In the genomic region with DNA sequence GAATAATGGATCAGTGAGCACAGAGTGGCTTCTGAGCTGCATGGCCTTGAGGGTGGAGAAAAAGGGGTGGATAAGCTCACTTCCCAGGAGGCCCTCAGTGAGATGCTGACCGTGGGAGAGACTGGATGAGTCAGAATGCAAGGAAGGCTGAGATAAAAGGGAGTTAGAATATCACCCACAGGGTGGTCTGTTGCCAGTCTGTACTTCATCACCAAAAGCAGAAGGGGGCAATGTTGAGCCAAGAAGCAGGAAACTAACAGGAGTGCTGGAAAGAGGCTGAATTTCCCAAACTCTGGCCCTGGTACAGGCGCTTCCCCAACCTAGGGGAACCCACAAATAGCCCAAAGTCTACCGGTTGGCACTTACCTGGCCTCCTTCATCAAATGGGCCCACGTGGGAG, we compare ENCODE assay signal across 11 mouse cellular contexts. TPM values are rescaled to one million over a fixed set of nuclear protein-coding genes. Genes with fewer than 3 reads are reported as not detected.
DNase-seq lines count a peak whose midpoint lies in the region.
"Had no signal": no experiment of that assay in that cellular context is flagged by ENCODE, and none has a peak within 500 bp of the region (broad histone marks: within the 10 kb centered on the region; RNA-seq: fewer than 3 reads in every experiment).

No protein-coding gene starts in this region.

- no peaks in the 10 kb centered on the region for H3K27me3 ChIP-seq in heart, embryonic 10.5 days (ENCODE audit: insufficient read depth, poor library complexity, severe bottlenecking)
- H3K27me3 ChIP-seq: limb, embryonic 12.5 days; midbrain, embryonic 13.5 days had no signal

- H3K9me3 ChIP-seq in heart, embryonic 10.5 days: no peaks in the 10 kb centered on the region
- H3K9me3 ChIP-seq: limb, embryonic 12.5 days; midbrain, embryonic 13.5 days had no signal

- H3K27ac ChIP-seq in heart, embryonic 10.5 days: no peak overlapping the region
- H3K27ac ChIP-seq: limb, embryonic 12.5 days; midbrain, embryonic 13.5 days had no signal

- peak; percentile 34 for DNase-seq in adrenal gland, postnatal 14 days
- no peak for DNase-seq in adrenal gland, postnatal 25 days
- peak; percentile 27 for DNase-seq in heart, postnatal 4 days
- DNase-seq in heart, embryonic 10.5 days (ENCODE audit: low spot score): no peak
- peak; percentile 5 to 9 for DNase-seq in B cell, adult 2 months
- peak; percentile 3 for DNase-seq in forelimb bud, embryonic 11.5 days (ENCODE audit: low read depth, low spot score)
- no peak for DNase-seq in c-Kit-positive CD71-positive TER-119-positive erythroid progenitor cells, embryonic 14.5 days (ENCODE audit: low spot score)
- DNase-seq in urinary bladder, adult 18-20 months (ENCODE audit: low spot score in 2 of 2): no peak
- DNase-seq: kidney, postnatal 4 days had no signal

- H3K4me1 ChIP-seq in heart, embryonic 10.5 days: peaks cover 4% of the 10 kb centered on the region; the same call in 1 of the 2 replicates
- H3K4me1 ChIP-seq: limb, embryonic 12.5 days; midbrain, embryonic 13.5 days had no signal

- peaks cover 50% of the 10 kb centered on the region for H3K36me3 ChIP-seq in heart, embryonic 10.5 days

- no peak overlapping the region for H3K4me3 ChIP-seq in heart, embryonic 10.5 days
- H3K4me3 ChIP-seq: limb, embryonic 12.5 days; midbrain, embryonic 13.5 days had no signal

- WGBS in heart, embryonic 10.5 days: 71% methylated on average over 4 of the region's 4 CpGs

RNA-seq across cellular contexts. Expression of gene B3gntl1, which starts 42.5 kb away (rescaled TPM):
- total RNA-seq in adrenal gland, postnatal 14 days (2021): 8.6 and 10.1 TPM in 2 replicates
- total RNA-seq in adrenal gland, postnatal 25 days (2021): 14.9 and 16.9 TPM in 2 replicates
- total RNA-seq in heart, postnatal 4 days (2021): 1 to 10 TPM; 4.4 to 4.6 TPM
- polyA plus RNA-seq in heart, embryonic 10.5 days (2016; fragmentation: Nextera tagmentation; extraction: Ambion mirVana): 7.4 and 9.7 TPM in 2 replicates

Comparison
In these comparisons a context has a peak if more than half of its experiments do, and no peak if none do; other contexts are left out.
1. DNase-seq: peak in adrenal gland, postnatal 14 days (single experiment), heart, postnatal 4 days (single experiment), B cell, adult 2 months (2 of 2) and forelimb bud, embryonic 11.5 days (single experiment); none in adrenal gland, postnatal 25 days (single experiment), heart, embryonic 10.5 days (single experiment), c-Kit-positive CD71-positive TER-119-positive erythroid progenitor cells, embryonic 14.5 days (single experiment) and urinary bladder, adult 18-20 months (0 of 2).